Mouse (Mus musculus): ENCODE data around the gene Serpina3b.
A peak's percentile ranks its signal among the peaks of the same experiment; 100 is the strongest.
"Not testable (repeated sequence)": the region's sequence is repeated elsewhere in the genome, so short reads cannot be mapped to it uniquely, and the experiment has no call there.

Gene Serpina3b

GRCm38 (mm10) chr12:104127696-104128095, at the start of gene Serpina3b:
Serpina3b (plus strand) TSS chr12:104127996.
- no peak for DNase-seq

- DNase-seq: no peak
Observed at GRCm38 (mm10) chr12:104090119-104090518, 37.7 kb upstream of the Serpina3b start.

DNA sequence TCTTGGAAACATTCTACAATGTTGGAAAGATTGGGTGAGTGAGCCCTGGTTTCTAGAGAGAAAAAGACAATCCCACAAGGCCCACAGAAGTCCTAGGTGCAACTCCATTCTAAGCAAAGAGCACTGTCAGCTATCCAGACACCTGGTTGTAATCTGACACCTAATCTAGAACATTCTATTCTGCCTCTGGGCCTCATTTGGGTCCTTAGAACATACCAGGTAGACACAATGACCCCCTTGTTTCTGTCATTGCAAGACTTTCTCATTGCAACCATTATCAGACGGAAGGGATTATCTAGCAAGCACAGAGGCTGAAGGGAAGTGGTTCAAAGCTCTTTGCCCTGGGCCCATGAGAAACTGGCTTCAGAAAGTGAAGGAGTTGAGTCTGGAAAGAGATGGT, 36.5 kb upstream of the Serpina3b start:
- DNase-seq: no peak

GRCm38 (mm10) chr12:104100768-104101167, 27.0 kb upstream of the Serpina3b start, which contains the start of gene Serpina5:
Serpina5 (plus strand) TSS chr12:104101113.
- DNase-seq: no peak

DNA sequence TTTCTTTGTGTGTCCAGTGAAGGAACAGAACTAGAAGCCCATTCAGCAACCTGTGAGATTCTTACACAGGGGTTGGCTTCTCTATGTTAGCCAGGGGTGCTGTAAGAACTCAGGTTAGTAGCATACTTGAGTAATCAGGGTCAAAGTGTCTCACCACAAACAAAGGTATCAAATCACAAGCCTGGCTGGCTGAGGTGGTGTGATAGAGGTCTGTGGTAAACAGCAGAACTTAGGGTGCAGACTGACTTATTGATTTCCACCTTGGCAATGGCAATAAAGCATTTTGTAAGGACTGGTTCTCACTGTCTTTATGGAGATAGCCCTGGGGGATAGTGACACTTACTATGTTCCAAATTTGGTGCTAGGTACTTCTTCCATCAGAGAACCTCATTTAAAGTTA, 21.9 kb upstream of the Serpina3b start:
- no peak for DNase-seq

- no peak for DNase-seq
Observed at GRCm38 (mm10) chr12:104106919-104107318, 20.9 kb upstream of the Serpina3b start.

DNA sequence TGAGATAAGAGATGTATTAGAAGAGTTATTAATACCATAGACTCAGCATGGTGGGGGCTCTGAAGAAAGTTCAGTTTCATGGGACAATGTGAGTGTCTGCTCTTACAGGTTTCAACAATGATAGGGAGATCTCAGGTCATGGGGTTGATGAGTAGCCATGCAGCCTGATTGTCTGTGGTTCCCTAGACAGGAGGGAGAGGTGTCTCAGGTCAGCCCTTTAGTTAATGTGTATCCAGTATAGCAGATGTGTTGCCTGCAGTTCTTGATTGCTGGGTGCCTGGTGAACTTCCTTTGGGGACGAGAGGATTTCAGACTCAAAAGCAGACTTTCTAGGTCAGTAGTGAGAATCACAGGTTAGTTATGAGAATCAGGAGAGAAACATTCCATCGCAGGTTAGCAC, 19.3 kb upstream of the Serpina3b start:
- DNase-seq: no peak

DNA sequence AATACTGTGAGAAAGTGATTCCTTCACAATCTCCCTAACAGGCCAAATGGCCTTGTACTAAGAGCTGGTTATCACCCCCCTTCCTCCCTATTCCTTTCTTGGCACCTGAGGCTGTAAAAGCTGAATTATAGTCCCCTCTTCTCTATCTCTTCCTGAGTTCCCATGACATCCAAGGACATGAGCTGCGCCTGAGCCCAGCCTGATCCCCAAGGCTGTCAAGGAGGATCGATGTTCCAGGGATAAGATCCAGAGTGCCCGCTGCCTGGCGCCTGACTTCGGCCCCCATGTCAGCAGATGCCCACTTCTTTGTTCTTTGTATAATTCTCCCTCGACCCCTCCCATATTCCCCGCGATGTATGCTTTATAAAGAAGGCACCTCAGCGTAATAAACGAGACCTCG, 15.5 kb upstream of the Serpina3b start, which contains the start of gene Serpina3a:
TSS of gene Serpina3a (plus strand) at position 392 of the 400 bp plus-strand sequence.
- not testable (repeated sequence) for DNase-seq

DNA sequence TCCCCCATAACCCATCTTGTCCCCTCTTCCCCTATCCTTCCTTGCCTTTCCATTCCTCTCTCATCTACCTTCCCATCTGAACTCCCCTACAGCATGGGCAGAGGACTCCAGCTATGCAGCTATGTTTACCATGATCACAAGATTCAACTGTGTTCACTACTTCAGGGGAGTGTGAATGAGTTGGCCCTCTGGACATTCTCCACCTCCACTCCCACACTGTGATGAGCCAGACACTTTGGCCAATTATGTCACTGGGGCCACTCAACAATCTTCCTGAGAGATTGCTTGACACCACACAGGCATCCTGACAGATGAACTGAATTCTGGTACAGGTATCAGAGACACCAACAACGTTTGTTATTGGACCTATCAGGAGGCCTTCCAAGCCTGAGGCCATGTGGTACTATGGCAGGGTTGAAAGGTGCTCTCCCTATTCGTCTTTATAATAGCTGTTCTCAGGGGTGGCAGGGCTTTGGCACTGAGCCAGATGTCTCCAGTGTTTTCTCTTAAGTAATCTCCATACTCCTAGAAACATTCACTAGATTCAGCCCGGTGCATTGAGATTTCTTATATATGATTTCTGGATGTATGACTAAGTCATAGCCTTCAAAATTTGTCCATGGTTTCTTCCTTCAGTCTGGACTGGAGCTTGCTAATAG, 12.7 kb upstream of the Serpina3b start:
- no peak for DNase-seq

DNA sequence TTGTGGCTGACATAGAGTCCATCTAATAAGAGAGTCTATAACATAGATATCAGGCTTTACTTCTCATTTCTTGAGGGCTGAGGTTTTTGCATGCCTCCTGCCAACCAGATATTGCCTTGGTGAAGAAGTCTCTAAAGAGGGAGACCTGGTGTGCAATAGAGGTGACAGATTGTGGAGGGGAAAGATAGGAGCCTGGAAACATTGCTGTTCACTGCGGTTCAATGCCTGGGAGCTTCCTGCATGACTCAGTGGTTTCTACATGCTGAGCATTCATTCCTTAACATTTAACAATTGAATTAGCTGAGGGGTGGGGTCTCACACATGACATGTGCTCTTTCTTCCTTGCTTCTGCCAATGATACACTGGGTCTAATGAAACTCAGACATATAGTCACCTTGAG, 4.7 kb upstream of the Serpina3b start:
- DNase-seq: no peak

DNA sequence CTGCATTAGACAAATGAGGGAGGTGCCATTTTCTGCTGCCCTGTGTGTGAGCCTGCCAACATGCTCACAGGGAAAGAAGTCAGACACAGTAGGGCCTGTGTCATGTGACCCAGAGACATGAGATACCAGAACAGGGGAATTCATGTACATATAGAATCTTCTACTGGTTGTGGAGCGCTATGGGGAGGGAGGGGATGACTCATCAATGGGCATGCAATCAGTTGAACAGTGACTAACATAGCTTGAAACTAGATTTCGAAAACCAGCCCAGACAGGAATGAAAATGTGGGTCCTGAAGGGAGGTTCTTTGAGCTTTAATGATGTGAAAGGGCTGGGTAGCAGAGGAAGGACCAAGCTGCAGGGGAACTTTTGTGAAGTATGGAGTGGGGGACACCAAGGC, 3.8 kb upstream of the Serpina3b start:
- no peak for DNase-seq

GRCm38 (mm10) chr12:104125021-104125560, 2.7 kb upstream of the Serpina3b start:
- no peak for DNase-seq

GRCm38 (mm10) chr12:104131041-104131440, 3.2 kb downstream of the Serpina3b start:
- peak; percentile 24 for DNase-seq

DNA sequence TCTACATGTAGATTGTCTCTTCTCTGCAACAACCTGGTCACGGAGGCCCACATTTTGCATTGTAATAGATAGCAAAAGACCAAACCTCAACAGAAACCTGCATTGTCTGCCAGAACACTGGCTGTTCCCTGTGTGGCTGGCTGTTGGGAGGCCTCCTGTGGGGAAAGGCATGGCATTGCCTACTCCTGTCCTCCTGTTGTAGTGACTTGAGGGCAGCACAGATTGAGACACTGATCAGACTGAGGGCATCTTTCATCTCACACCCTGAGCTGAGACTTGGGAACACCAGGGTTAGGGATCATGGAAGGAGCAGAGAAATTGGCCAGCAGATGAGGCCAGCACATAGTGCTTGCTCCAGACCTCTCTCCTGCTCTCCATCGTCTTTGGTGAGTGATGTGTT, 10.4 kb downstream of the Serpina3b start:
- no peak for DNase-seq

DNA sequence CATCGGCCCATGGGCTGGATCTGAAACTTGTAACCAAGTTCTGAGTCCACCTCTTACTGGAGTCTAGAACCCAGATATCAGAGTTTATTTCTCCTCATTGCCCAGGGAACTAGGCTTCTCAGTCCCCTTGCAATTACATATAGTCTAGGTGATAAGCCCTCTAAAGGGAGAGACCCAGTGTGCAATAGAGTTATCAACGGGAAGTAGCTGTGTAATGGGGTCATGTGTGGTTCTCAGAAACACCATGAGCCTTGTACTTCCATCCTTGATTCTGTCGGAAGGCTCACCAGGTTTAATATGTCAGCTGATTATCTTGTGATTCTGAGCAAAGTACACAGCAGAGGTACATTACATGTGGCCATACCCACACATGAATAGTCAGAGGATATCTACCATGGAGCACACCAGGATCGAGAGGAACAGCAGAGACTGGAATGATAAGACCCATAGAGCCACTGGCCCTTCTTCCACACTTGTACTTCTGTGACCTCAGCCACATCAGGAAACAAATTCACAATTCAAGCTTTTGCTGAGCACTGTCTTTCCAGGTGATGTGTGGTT, 12.8 kb downstream of the Serpina3b start:
- no peak for DNase-seq

GRCm38 (mm10) chr12:104141506-104141905, 13.7 kb downstream of the Serpina3b start:
- DNase-seq: no peak

DNA sequence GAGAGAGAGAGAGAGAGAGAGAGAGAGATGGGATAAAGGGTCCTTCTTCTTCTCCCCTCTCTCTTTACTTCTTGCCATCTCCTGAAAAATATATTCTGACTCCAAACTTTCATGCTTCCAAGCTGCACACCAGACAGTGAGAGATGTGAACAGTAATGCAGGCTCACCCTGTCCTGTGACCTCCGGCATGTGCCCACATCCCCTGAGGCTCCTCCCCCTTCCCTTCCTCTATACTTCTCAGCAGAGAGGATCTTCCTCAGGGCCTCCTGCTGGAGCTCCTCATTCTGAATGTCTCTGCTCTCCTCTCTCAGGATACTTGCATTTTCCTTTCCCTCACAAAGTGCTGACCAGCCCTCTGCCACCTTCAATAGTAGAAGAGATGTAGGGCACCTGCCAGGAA, 14.6 kb downstream of the Serpina3b start:
- no peak for DNase-seq

- DNase-seq: no peak
Observed at GRCm38 (mm10) chr12:104143286-104143685, 15.5 kb downstream of the Serpina3b start.

DNA sequence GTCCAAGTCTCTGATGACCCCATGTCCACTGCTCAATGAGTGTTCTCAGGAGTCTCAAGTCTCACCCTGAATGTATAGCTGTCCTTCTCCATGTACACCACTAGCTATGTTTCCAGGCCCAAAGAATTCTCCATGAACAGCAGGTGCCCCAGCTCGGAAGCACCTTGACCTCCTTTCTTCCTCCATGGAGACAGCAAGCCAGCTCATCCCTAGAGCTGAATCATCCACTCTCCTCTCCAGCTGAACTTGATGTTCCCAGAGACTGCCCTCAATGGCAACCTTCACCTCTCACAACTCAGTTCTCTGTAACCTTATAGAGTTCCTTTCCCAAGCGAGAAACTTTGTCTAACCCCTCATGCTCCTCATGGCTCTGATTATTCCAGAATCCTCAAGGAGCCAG, 17.8 kb downstream of the Serpina3b start:
- DNase-seq: no peak

DNA sequence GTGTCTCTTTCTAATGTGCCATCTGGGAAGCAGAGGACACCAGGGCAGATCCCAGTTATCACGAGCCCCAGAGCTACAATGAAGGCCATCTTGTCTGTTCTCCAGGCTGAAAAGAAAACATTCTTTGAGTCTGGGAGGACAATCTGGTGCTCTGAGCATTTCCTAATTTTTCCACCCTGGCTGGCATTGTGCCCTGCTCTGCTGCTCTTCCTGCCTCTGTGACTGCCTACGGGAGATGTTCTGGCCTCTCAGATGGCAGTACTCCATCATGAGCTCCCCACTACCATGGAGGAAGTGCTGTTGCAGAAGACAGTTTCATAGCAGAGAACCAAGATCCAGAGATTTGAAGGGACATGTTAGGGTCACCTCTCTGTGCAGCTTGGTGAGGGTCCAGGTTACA, 24.2 kb downstream of the Serpina3b start:
- DNase-seq: peak; percentile 13

GRCm38 (mm10) chr12:104153041-104153645, 25.3 kb downstream of the Serpina3b start:
- no peak for DNase-seq

GRCm38 (mm10) chr12:104153656-104154055, 25.9 kb downstream of the Serpina3b start, which contains the start of gene Serpina3c:
Serpina3c (minus strand) TSS chr12:104153870.
- no peak for DNase-seq

GRCm38 (mm10) chr12:104174747-104175146, 47.0 kb downstream of the Serpina3b start:
- DNase-seq: peak; percentile 72

DNA sequence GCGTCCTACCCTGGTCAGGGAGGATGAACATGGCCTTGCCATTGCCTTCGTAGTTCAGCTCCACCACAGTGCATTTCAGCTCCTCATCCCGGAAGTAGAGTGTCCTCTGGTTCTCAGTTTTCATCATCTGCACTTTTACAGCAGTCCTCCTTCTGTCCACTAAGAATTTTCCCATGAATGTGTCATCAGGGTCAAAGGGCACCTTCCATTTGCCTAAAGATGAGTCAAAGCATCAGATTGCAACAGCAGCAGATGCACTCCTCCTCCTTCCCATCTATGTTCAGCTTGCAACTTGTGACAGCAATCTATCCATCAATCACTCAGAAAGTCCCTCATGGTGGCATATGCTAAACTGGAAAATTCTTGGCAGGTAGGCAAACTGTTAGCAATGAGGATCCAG, 47.8 kb downstream of the Serpina3b start:
- DNase-seq: peak; percentile 11
